Mouse (Mus musculus) liver, postnatal 0 days (tissue): ENCODE data around the gene Srsf1. TPM values are rescaled to one million over a fixed set of nuclear protein-coding genes. Genes with fewer than 3 reads are reported as not detected.

ENCODE experiments used
- ATAC-seq: fragments of 200-750 bp; cut with Nextera tagmentation; 2 replicates; pipeline ENCODE4 v1.8.0; 2017; ENCODE audit warnings: mild to moderate bottlenecking, moderate library complexity
- DNase-seq: peaks from one replicate; pipeline ENCODE4 v3.0.0-alpha.2; 2016
- H3K27ac ChIP-seq: fragments of 300-500 bp; sonication (generic); 2 replicates; pipeline ENCODE4 v1.5.1; 2014; ENCODE audit warnings: antibody characterized with exemption, moderate library complexity, mild to moderate bottlenecking, low read depth
- H3K27me3 ChIP-seq: fragments of 300-500 bp; sonication (generic); 2 replicates; pipeline ENCODE4 v1.6.1; 2014; ENCODE audit warnings: low read length, control low read depth, mixed read lengths; ENCODE audit not compliant: insufficient read depth
- H3K36me3 ChIP-seq: fragments of 300-500 bp; sonication (generic); replicated peaks from 2 replicates; pipeline ENCODE4 v1.6.1; 2014; ENCODE audit warnings: mild to moderate bottlenecking, control low read depth, low read length, moderate library complexity, mixed read lengths; ENCODE audit not compliant: insufficient read depth
- H3K4me1 ChIP-seq: fragments of 300-500 bp; sonication (generic); 2 replicates; pipeline ENCODE4 v1.6.1; 2014; ENCODE audit warnings: antibody characterized with exemption, mild to moderate bottlenecking, control low read depth; ENCODE audit not compliant: insufficient read depth
- H3K4me2 ChIP-seq: fragments of 300-500 bp; sonication (generic); 2 replicates; pipeline ENCODE4 v1.6.1; 2014; ENCODE audit warnings: low read depth, mild to moderate bottlenecking, low read length, moderate library complexity, mixed read lengths
- H3K4me3 ChIP-seq: fragments of 300-500 bp; sonication (generic); 2 replicates; pipeline ENCODE4 v1.5.1; 2014; ENCODE audit warnings: low read depth, low read length
- H3K9ac ChIP-seq: fragments of 300-500 bp; sonication (generic); replicated peaks from 2 replicates; pipeline ENCODE4 v1.6.1; 2014; ENCODE audit warnings: mild to moderate bottlenecking, moderate library complexity
- H3K9me3 ChIP-seq: fragments of 300-500 bp; sonication (generic); 2 replicates; pipeline ENCODE4 v1.6.1; 2016; ENCODE audit warnings: mild to moderate bottlenecking, control low read depth, low read length, mixed read lengths
- CTCF ChIP-seq: sonication (generic); IDR thresholded peaks from 2 replicates; pipeline ENCODE4 v1.5.1; 2016; ENCODE audit warnings: antibody characterized with exemption, low read depth
- EP300 ChIP-seq: IDR thresholded peaks from 2 replicates; pipeline ENCODE4 v1.6.1; 2016; ENCODE audit warnings: antibody characterized with exemption, low read depth, mild to moderate bottlenecking
- WGBS: fragments of 180-500 bp; shearing (Covaris S2); extraction: QIAGEN DNeasy Blood & Tissue Kit; methylation state at CpG from one replicate; pipeline ENCODE4 v1.1.7; 2014; ENCODE audit not compliant: insufficient replicate concordance; 5-methylcytosine and 5-hydroxymethylcytosine counted together
- polyA plus RNA-seq: library from polyadenylated mRNA; unstranded; fragments of >200 nt; fragmentation: Nextera tagmentation; extraction: Ambion mirVana; gene quantifications from 2 replicates; pipeline ENCODE4 v1.2.1, GENCODE M21; 2015

Gene Srsf1
- polyA plus RNA-seq, 1 experiment from 2014 or later, result 58.6 TPM

DNA sequence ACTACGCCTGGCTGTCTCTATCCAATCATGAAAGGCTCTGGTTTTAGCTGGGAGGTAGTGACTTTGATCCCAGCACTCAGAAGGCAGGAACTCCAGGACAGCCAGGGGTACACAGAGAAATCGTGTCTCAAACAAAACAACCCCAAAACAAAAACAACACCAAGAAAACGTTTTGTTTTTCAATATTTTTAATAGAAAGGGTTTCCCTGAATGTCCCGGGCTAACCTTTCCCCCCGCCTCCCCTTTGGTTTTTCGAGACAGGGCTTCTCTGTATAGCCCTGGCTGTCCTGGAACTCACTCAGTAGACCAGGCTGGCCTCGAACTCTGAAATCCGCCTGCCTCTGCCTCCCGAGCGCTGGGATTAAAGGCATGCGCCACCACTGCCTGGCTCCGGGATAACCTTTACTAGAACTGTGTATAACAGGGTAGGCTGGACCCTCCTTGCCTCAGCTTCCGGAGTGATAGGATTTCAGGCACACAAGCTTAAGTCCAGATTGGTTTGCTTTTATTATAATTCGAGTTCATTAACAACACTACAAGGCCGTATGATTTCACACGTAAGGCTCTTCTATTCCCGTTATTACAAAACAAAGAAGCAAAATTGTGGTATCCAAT lies 743 bp upstream of the Srsf1 start:
- peak overlapping the region; percentile 99 for H3K27ac ChIP-seq
- ATAC-seq (no peak), DNase-seq (peak; percentile 30)
- peak overlapping the region; percentile 79 for H3K4me2 ChIP-seq
- peak overlapping the region; percentile 98 for H3K9ac ChIP-seq
- H3K4me3 ChIP-seq, result peak overlapping the region; percentile 99
- H3K36me3 ChIP-seq, result peaks cover 21% of the 10 kb centered on the region
- WGBS, result 41% methylated on average over 17 of the region's 17 CpGs
- no peaks in the 10 kb centered on the region for H3K27me3 ChIP-seq
- peaks cover 18% of the 10 kb centered on the region for H3K4me1 ChIP-seq
- H3K9me3 ChIP-seq, result no peaks in the 10 kb centered on the region
- TF ChIP-seq EP300 (no peak), CTCF (no peak)

DNA sequence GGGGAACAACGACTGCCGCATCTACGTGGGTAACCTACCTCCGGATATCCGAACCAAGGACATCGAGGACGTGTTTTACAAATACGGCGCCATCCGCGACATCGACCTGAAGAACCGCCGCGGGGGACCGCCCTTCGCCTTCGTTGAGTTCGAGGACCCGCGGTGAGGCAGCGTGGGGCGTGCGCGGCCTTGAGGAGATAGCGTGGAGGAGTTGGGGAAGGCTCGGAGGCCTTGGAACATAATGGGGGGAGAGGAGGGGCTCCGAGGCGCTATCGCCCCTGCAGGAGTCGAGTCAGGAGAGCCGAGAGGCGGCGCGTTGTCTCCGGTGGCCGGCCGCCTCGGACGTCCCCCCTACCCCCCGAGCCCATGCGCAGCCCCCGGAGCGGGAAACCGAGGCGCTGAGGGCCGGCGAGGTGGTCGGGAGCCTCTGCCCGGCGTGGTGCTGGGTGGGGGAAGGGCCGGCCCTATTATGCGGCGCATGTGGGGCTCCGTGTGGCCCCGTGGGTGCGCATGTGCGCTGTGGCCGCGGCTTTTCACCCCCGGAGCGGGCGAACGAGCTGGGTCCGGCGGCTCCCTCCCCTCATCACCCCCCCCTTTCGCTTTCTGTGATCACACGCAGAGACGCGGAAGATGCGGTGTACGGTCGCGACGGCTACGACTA lies 828 bp downstream of the Srsf1 start:
- Histone ChIP-seq H3K4me2 (peak overlapping the region; percentile 68), H3K9me3 (no peaks in the 10 kb centered on the region), H3K27ac (peak overlapping the region; percentile 99), H3K4me1 (peaks cover 18% of the 10 kb centered on the region), H3K4me3 (peak overlapping the region; percentile 99), H3K27me3 (no peaks in the 10 kb centered on the region), H3K36me3 (peaks cover 29% of the 10 kb centered on the region), H3K9ac (peak overlapping the region; percentile 98)
- 2% methylated on average over 67 of the region's 76 CpGs for WGBS
- DNase-seq (peak; percentile 81), ATAC-seq (peak; percentile 44)
- TF ChIP-seq EP300 (no peak), CTCF (no peak)

DNA sequence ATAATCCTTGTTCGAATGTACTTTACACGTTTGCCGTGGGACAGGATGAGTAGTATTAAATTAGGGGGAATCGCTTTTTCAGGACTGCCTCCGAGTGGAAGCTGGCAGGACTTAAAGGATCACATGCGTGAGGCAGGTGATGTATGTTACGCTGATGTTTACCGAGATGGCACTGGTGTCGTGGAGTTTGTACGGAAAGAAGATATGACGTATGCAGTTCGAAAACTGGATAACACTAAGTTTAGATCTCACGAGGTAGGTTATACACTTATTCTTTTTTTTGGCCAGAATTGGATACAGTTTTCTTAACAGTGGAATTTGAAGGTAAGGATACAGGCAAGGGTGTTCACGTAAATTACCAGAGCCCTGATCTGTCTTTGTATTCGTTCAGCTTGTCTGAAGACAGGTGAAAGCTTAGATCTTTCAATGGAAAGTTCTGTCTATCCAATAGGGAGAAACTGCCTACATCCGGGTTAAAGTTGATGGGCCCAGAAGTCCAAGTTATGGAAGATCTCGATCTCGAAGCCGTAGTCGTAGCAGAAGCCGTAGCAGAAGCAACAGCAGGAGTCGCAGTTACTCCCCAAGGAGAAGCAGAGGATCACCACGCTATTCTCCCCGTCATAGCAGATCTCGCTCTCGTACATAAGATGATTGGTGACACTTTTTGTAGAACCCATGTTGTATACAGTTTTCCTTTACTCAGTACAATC lies 1.9 kb downstream of the Srsf1 start:
- peak overlapping the region; percentile 99; the same call in 1 of the 2 replicates for H3K27ac ChIP-seq
- DNase-seq, result peak; percentile 22

DNA sequence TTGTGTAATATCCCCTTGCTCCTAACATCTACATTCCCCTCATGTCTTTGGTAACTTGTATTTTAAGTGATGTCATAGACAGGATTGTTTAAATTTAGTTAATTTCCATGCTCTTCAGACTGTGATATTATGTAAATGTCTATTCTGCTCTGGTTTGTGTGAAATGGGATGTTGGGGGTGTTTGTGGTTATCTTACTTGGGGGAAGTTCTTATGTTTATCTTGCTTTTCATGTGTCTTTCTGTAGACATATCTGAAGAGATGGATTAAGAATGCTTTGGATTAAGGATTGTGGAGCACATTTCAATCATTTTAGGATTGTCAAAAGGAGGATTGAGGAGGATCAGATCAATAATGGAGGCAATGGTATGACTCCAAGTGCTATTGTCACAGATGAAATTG lies 2.6 kb downstream of the Srsf1 start:
- Histone ChIP-seq H3K27ac (0 out of 2 replicates have a peak overlapping the region, but pooled peaks have one; percentile 99), H3K27me3 (no peaks in the 10 kb centered on the region), H3K4me2 (peak overlapping the region; percentile 68), H3K9ac (peak overlapping the region; percentile 98), H3K4me3 (peak overlapping the region; percentile 99), H3K4me1 (peaks cover 18% of the 10 kb centered on the region), H3K9me3 (no peaks in the 10 kb centered on the region), H3K36me3 (peaks cover 32% of the 10 kb centered on the region)
- no peak for TF ChIP-seq EP300
- TF ChIP-seq CTCF, result no peak
- ATAC-seq, result no peak
- no peak for DNase-seq

More for the DNA sequence above, 1.9 kb downstream of the Srsf1 start:
- TF ChIP-seq EP300, result no peak
- TF ChIP-seq CTCF, result peak; percentile 14; the same call in 1 of the 2 replicates
- ATAC-seq, result no peak
- peaks cover 32% of the 10 kb centered on the region for H3K36me3 ChIP-seq
- H3K4me3 ChIP-seq, result peak overlapping the region; percentile 99
- H3K27me3 ChIP-seq, result no peaks in the 10 kb centered on the region
- H3K4me1 ChIP-seq, result peaks cover 18% of the 10 kb centered on the region
- H3K9me3 ChIP-seq, result no peaks in the 10 kb centered on the region
- H3K4me2 ChIP-seq, result peak overlapping the region; percentile 68
- peak overlapping the region; percentile 98 for H3K9ac ChIP-seq
- 14% methylated on average over 26 of the region's 26 CpGs for WGBS

DNA sequence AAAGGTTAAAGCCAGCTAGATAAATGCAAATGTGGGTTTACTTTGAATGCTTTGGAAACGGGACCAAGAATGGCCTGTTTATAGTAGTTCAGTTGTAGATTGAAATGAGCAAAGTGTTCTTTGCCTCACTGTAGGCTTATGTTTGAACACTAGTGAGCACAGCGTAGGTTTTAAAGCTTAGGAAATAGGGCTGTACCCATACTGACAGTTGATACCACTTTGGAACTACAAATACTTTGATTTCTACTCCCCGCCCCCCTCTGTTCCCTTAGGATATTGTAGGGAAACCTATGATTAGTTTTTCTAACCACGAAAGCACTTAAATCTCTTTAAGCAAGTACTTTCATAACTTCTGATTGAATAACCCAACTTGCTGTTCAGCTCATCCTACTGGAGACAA lies 5.5 kb downstream of the Srsf1 start:
- WGBS, result 77% methylated on average over 4 of the region's 4 CpGs
- peaks cover 32% of the 10 kb centered on the region for H3K36me3 ChIP-seq

DNA sequence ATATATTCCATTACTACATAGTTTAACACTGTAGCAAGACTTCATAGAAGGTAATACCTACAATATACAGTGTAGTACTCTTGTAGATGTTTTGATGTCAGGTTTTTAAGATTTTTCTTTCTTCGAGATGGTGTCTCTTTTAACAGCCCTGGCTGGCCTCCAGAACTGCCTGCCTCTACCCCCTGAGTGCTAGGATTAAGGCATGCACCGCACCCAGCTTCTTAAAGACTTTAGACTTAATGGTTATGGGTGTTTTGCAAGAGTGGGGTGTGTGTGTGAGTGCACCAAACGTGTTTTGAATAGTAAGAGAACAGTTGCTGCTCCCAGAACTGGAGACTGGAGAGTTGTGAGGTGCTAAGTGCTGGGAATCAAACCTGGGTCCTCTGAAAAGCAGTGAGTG lies 6.6 kb downstream of the Srsf1 start:
- Histone ChIP-seq H3K27ac (no peak overlapping the region), H3K9me3 (no peaks in the 10 kb centered on the region), H3K36me3 (peaks cover 32% of the 10 kb centered on the region), H3K27me3 (no peaks in the 10 kb centered on the region), H3K9ac (no peak overlapping the region), H3K4me2 (no peak overlapping the region), H3K4me3 (no peak overlapping the region), H3K4me1 (peaks cover 10% of the 10 kb centered on the region)
- ATAC-seq (no peak), DNase-seq (no peak)
- 69% methylated on average over 3 of the region's 3 CpGs for WGBS
- TF ChIP-seq EP300, result no peak
- TF ChIP-seq CTCF, result no peak

More for the DNA sequence above, 5.5 kb downstream of the Srsf1 start:
- TF ChIP-seq EP300 (no peak), CTCF (no peak)
- Histone ChIP-seq H3K27ac (no peak overlapping the region), H3K4me1 (peaks cover 10% of the 10 kb centered on the region), H3K9ac (no peak overlapping the region), H3K9me3 (no peaks in the 10 kb centered on the region), H3K4me3 (no peak overlapping the region), H3K4me2 (no peak overlapping the region), H3K27me3 (no peaks in the 10 kb centered on the region)
- DNase-seq, result no peak
- ATAC-seq, result no peak
